In genomic region chr11:74652791-74653191, GRCm38 (mm10) we compare ENCODE assay signal across 9 mouse cellular contexts. TPM values are rescaled to one million over a fixed set of nuclear protein-coding genes. Genes with fewer than 3 reads are reported as not detected.
DNase-seq lines count a peak whose midpoint lies in the region; ATAC-seq and TF ChIP-seq lines count a peak whose summit lies in the region.
"Had no signal": no experiment of that assay in that cellular context is flagged by ENCODE, and none has a peak within 500 bp of the region (broad histone marks: within the 10 kb centered on the region; RNA-seq: fewer than 3 reads in every experiment).

No protein-coding gene starts in this region.

- no peaks in the 10 kb centered on the region for H3K9me3 ChIP-seq in hindbrain, embryonic 12.5 days (replicated peaks)
- H3K9me3 ChIP-seq in liver, embryonic 11.5 days (ENCODE audit: control insufficient read depth, low read length), result no peaks in the 10 kb centered on the region
- H3K9me3 ChIP-seq in forebrain, postnatal 0 days (ENCODE audit: low read length), result no peaks in the 10 kb centered on the region

- H3K4me3 ChIP-seq in liver, adult 2 months (ENCODE audit: insufficient read depth, low read depth, low read length), result peak overlapping the region; percentile 28; the same call in 1 of the 2 replicates
- no peak overlapping the region for H3K4me3 ChIP-seq in hindbrain, embryonic 12.5 days
- H3K4me3 ChIP-seq in liver, embryonic 11.5 days (ENCODE audit: low read depth, low read length), result no peak overlapping the region
- no peak overlapping the region for H3K4me3 ChIP-seq in forebrain, postnatal 0 days (ENCODE audit: low read depth, low read length)

- TF ChIP-seq POLR2A in liver, adult 2 months (IDR thresholded peaks at IDR 0.05; ENCODE audit: extremely low read depth, insufficient read depth, low read length), result no peak

- peaks cover 17% of the 10 kb centered on the region for H3K36me3 ChIP-seq in liver, adult 2 months (ENCODE audit: control insufficient read depth, insufficient read depth, low read length)
- peaks cover 14% of the 10 kb centered on the region for H3K36me3 ChIP-seq in hindbrain, embryonic 12.5 days
- H3K36me3 ChIP-seq in liver, embryonic 11.5 days (ENCODE audit: control insufficient read depth, insufficient read depth, low read length), result peaks cover 31% of the 10 kb centered on the region
- H3K36me3 ChIP-seq in forebrain, postnatal 0 days (ENCODE audit: insufficient read depth), result peaks cover 18% of the 10 kb centered on the region

- peak; percentile 92 for DNase-seq in liver, adult 2 months (ENCODE audit: extremely low read depth, low read depth, low spot score)
- DNase-seq in liver, result no peak
- DNase-seq in cerebellum, postnatal 14 days, result peak; percentile 31 to 43
- DNase-seq in liver, embryonic 11.5 days (ENCODE audit: low spot score), result no peak
- DNase-seq in urinary bladder, postnatal 10 days (ENCODE audit: low spot score), result no peak
- DNase-seq in forebrain, postnatal 0 days, result no peak

- no peaks in the 10 kb centered on the region for H3K27me3 ChIP-seq in liver, adult 2 months (ENCODE audit: control insufficient read depth, insufficient read depth, low read length)
- no peaks in the 10 kb centered on the region for H3K27me3 ChIP-seq in hindbrain, embryonic 12.5 days
- H3K27me3 ChIP-seq in liver, embryonic 11.5 days (replicated peaks; ENCODE audit: control insufficient read depth, insufficient read depth, low read length), result no peaks in the 10 kb centered on the region
- H3K27me3 ChIP-seq in forebrain, postnatal 0 days (ENCODE audit: insufficient read depth, low read length), result no peaks in the 10 kb centered on the region

- TF ChIP-seq CTCF in liver, adult 2 months (IDR thresholded peaks at IDR 0.05; ENCODE audit: low read depth, low read length), result no peak
- TF ChIP-seq CTCF in forebrain, postnatal 0 days (IDR thresholded peaks at IDR 0.05; ENCODE audit: low read depth), result no peak

- WGBS in liver, adult 2 months, result 12% methylated on average over 4 of the region's 4 CpGs
- WGBS in hindbrain, embryonic 12.5 days, result 56% methylated on average over 4 of the region's 4 CpGs
- WGBS in liver, embryonic 11.5 days, result 90% methylated on average over 4 of the region's 4 CpGs
- 62% methylated on average over 4 of the region's 4 CpGs for WGBS in forebrain, postnatal 0 days

- ATAC-seq in hindbrain, embryonic 12.5 days (ENCODE audit: low FRiP score), result no peak
- no peak for ATAC-seq in liver, embryonic 11.5 days (replicated peaks; ENCODE audit: low FRiP score)
- ATAC-seq in forebrain, postnatal 0 days, result no peak
- ATAC-seq in erythroblast, adult 5-6 weeks (replicated peaks; ENCODE audit: low FRiP score, poor library complexity, severe bottlenecking), result no peak

- peaks cover 65% of the 10 kb centered on the region for H3K79me2 ChIP-seq in liver, adult 2 months (ENCODE audit: control insufficient read depth, insufficient read depth, low read length)

- H3K9ac ChIP-seq in liver, adult 2 months (ENCODE audit: low read depth, low read length), result 0 out of 2 replicates have a peak overlapping the region, but pooled peaks have one; percentile 2
- peak overlapping the region; percentile 3; the same call in 1 of the 2 replicates for H3K9ac ChIP-seq in hindbrain, embryonic 12.5 days
- H3K9ac ChIP-seq in liver, embryonic 11.5 days (ENCODE audit: low read depth, low read length), result no peak overlapping the region
- H3K9ac ChIP-seq in forebrain, postnatal 0 days, result no peak overlapping the region

- H3K27ac ChIP-seq in liver, adult 2 months (replicated peaks; ENCODE audit: insufficient read depth, low read depth, low read length), result peak overlapping the region; percentile 53
- H3K27ac ChIP-seq in hindbrain, embryonic 12.5 days, result peak overlapping the region; percentile 36
- H3K27ac ChIP-seq in liver, embryonic 11.5 days (ENCODE audit: low read depth, low read length), result no peak overlapping the region; the same call in 1 of the 2 replicates
- H3K27ac ChIP-seq in forebrain, postnatal 0 days (ENCODE audit: low read depth, low read length), result no peak overlapping the region
- H3K27ac ChIP-seq: macrophage had no signal

- H3K4me2 ChIP-seq in hindbrain, embryonic 12.5 days (replicated peaks), result no peak overlapping the region
- peak overlapping the region; percentile 3 for H3K4me2 ChIP-seq in liver, embryonic 11.5 days
- H3K4me2 ChIP-seq in forebrain, postnatal 0 days (ENCODE audit: low read depth), result no peak overlapping the region

- peaks cover 39% of the 10 kb centered on the region for H3K4me1 ChIP-seq in liver, adult 2 months (ENCODE audit: control insufficient read depth, insufficient read depth, low read length)
- H3K4me1 ChIP-seq in hindbrain, embryonic 12.5 days, result peaks cover 49% of the 10 kb centered on the region
- peaks cover 36% of the 10 kb centered on the region for H3K4me1 ChIP-seq in liver, embryonic 11.5 days (replicated peaks; ENCODE audit: control insufficient read depth, insufficient read depth, low read length)
- peaks cover 6% of the 10 kb centered on the region; the same call in 1 of the 2 replicates for H3K4me1 ChIP-seq in forebrain, postnatal 0 days (ENCODE audit: insufficient read depth)

RNA-seq across cellular contexts. Expression of gene Cluh, which starts 3.5 kb away (rescaled TPM):
- 74.3 and 124 TPM in 2 replicates for total RNA-seq in liver, adult 2 months (2014; rRNA removed)
- polyA plus RNA-seq in liver, adult 2 months (2012; rRNA removed), result 128 and 139 TPM in 2 replicates
- 21.3 and 22.1 TPM in 2 replicates for polyA plus RNA-seq in hindbrain, embryonic 12.5 days (2016; fragmentation: Nextera tagmentation; extraction: Ambion mirVana)
- polyA plus RNA-seq in liver, embryonic 11.5 days (2014; fragmentation: Nextera tagmentation; extraction: Ambion mirVana), result 60.9 and 61.4 TPM in 2 replicates
- total RNA-seq in forebrain, postnatal 0 days (2014; rRNA removed), result 44.3 and 62.4 TPM in 2 replicates
- polyA plus RNA-seq in forebrain, postnatal 0 days (2015; fragmentation: Nextera tagmentation; extraction: Ambion mirVana), result 9.1 and 12.9 TPM in 2 replicates
- total RNA-seq in erythroblast, adult 5-6 weeks (2015; ENCODE audit: low replicate concordance), result 7.3 and 8.2 TPM in 2 replicates
- 4.1 and 4.5 TPM in 2 replicates for total RNA-seq in erythroblast, adult 5-6 weeks (2017; ENCODE audit: low replicate concordance)

RNA-seq across cellular contexts. Expression of gene Ccdc92b, which starts 33.4 kb away (rescaled TPM):
- 0.09 TPM in 1 of 2 replicates, not detected in the other for total RNA-seq in liver, adult 2 months (2014; rRNA removed)
- 0.02 and 0.06 TPM in 2 replicates for polyA plus RNA-seq in liver, adult 2 months (2012; rRNA removed)
- 2.8 and 3.2 TPM in 2 replicates for polyA plus RNA-seq in hindbrain, embryonic 12.5 days (2016; fragmentation: Nextera tagmentation; extraction: Ambion mirVana)
- polyA plus RNA-seq in liver, embryonic 11.5 days (2014; fragmentation: Nextera tagmentation; extraction: Ambion mirVana), result 5.3 and 5.5 TPM in 2 replicates
- 12.2 and 14.2 TPM in 2 replicates for total RNA-seq in forebrain, postnatal 0 days (2014; rRNA removed)
- polyA plus RNA-seq in forebrain, postnatal 0 days (2015; fragmentation: Nextera tagmentation; extraction: Ambion mirVana), result 4.0 and 4.1 TPM in 2 replicates
- 91.3 and 114 TPM in 2 replicates for total RNA-seq in erythroblast, adult 5-6 weeks (2015; ENCODE audit: low replicate concordance)
- 89.9 and 92.6 TPM in 2 replicates for total RNA-seq in erythroblast, adult 5-6 weeks (2017; ENCODE audit: low replicate concordance)

RNA-seq across cellular contexts. Expression of gene Rap1gap2, which starts 42.1 kb away (rescaled TPM):
- 0.46 and 0.67 TPM in 2 replicates for total RNA-seq in liver, adult 2 months (2014; rRNA removed)
- 0.37 and 0.48 TPM in 2 replicates for polyA plus RNA-seq in liver, adult 2 months (2012; rRNA removed)
- polyA plus RNA-seq in hindbrain, embryonic 12.5 days (2016; fragmentation: Nextera tagmentation; extraction: Ambion mirVana), result 7.8 and 8.1 TPM in 2 replicates
- 2.1 TPM in 2 replicates for polyA plus RNA-seq in liver, embryonic 11.5 days (2014; fragmentation: Nextera tagmentation; extraction: Ambion mirVana)
- 43.7 and 52.5 TPM in 2 replicates for total RNA-seq in forebrain, postnatal 0 days (2014; rRNA removed)
- polyA plus RNA-seq in forebrain, postnatal 0 days (2015; fragmentation: Nextera tagmentation; extraction: Ambion mirVana), result 9.9 and 12.2 TPM in 2 replicates
- total RNA-seq in erythroblast, adult 5-6 weeks (2015; ENCODE audit: low replicate concordance), result 2.1 and 2.7 TPM in 2 replicates
- 3.7 and 5.2 TPM in 2 replicates for total RNA-seq in erythroblast, adult 5-6 weeks (2017; ENCODE audit: low replicate concordance)

Comparison
In these comparisons a context has a peak if more than half of its experiments do, and no peak if none do; other contexts are left out.
1. DNase-seq: peak in liver, adult 2 months (single experiment) and cerebellum, postnatal 14 days (2 of 2); none in liver (single experiment), liver, embryonic 11.5 days (single experiment), urinary bladder, postnatal 10 days (single experiment) and forebrain, postnatal 0 days (single experiment).
2. H3K27ac ChIP-seq: peak in liver, adult 2 months (single experiment) and hindbrain, embryonic 12.5 days (single experiment); none in liver, embryonic 11.5 days (single experiment) and forebrain, postnatal 0 days (single experiment).
3. H3K9ac ChIP-seq: peak in liver, adult 2 months (single experiment) and hindbrain, embryonic 12.5 days (single experiment); none in liver, embryonic 11.5 days (single experiment) and forebrain, postnatal 0 days (single experiment).